Mouse (Mus musculus): ENCODE data around the gene Mpv17l2. TPM values are rescaled to one million over a fixed set of nuclear protein-coding genes. Genes with fewer than 3 reads are reported as not detected.

Gene Mpv17l2
- polyA plus RNA-seq (2012; ENCODE audit: insufficient read depth, insufficient read length, low replicate concordance, missing spikeins), result not detected in 2 replicates

GRCm38 (mm10) chr8:70760775-70761406 is at the start of gene Mpv17l2:
Gene Mpv17l2, minus strand, starts transcription at chr8:70760946.
- peak; percentile 79 for TF ChIP-seq POLR2A (IDR thresholded peaks at IDR 0.05; ENCODE audit: insufficient read depth, low read depth, low read length)
- TF ChIP-seq CTCF (IDR thresholded peaks at IDR 0.05; ENCODE audit: insufficient read depth, low read depth, low read length), result no peak
- Histone ChIP-seq H3K27ac (ENCODE audit: insufficient read depth, low read depth, low read length) (peak within 1 kb of the TSS; percentile 78), H3K4me3 (ENCODE audit: insufficient read depth, low read depth, low read length) (peak within 1 kb of the TSS; percentile 85), H3K4me1 (ENCODE audit: control insufficient read depth, insufficient read depth, low read length) (peaks cover 44% of the 10 kb centered on the region)
- under 1% methylated on average over 55 of the region's 55 CpGs for WGBS

- TF ChIP-seq CTCF (IDR thresholded peaks at IDR 0.05; ENCODE audit: insufficient read depth, low read depth, low read length) (no peak), POLR2A (IDR thresholded peaks at IDR 0.05; ENCODE audit: insufficient read depth, low read depth, low read length) (no peak)
Measured at GRCm38 (mm10) chr8:70808955-70809701, 48.4 kb upstream of the Mpv17l2 start.

GRCm38 (mm10) chr8:70808239-70808638 is 47.5 kb upstream of the Mpv17l2 start, which contains the start of gene Il12rb1:
Gene Il12rb1, plus strand, starts transcription at chr8:70808449.
- 76% methylated on average over 5 of the region's 5 CpGs for WGBS
- no peak within 1 kb of the TSS for H3K4me3 ChIP-seq (ENCODE audit: insufficient read depth, low read depth, low read length)
- TF ChIP-seq CTCF (IDR thresholded peaks at IDR 0.05; ENCODE audit: insufficient read depth, low read depth, low read length), result no peak
- TF ChIP-seq POLR2A (IDR thresholded peaks at IDR 0.05; ENCODE audit: insufficient read depth, low read depth, low read length), result no peak
- H3K27ac ChIP-seq (ENCODE audit: insufficient read depth, low read depth, low read length), result no peak within 1 kb of the TSS
- peaks cover 30% of the 10 kb centered on the region for H3K4me1 ChIP-seq (ENCODE audit: control insufficient read depth, insufficient read depth, low read length)

More at GRCm38 (mm10) chr8:70808955-70809701, 48.4 kb upstream of the Mpv17l2 start:
- WGBS, result 84% methylated on average over 8 of the region's 8 CpGs
- Histone ChIP-seq H3K4me1 (ENCODE audit: control insufficient read depth, insufficient read depth, low read length) (peaks cover 23% of the 10 kb centered on the region), H3K27ac (ENCODE audit: insufficient read depth, low read depth, low read length) (no peak overlapping the region), H3K4me3 (ENCODE audit: insufficient read depth, low read depth, low read length) (no peak overlapping the region)

GRCm38 (mm10) chr8:70807304-70807703 is 46.6 kb upstream of the Mpv17l2 start:
- peaks cover 23% of the 10 kb centered on the region for H3K4me1 ChIP-seq (ENCODE audit: control insufficient read depth, insufficient read depth, low read length)
- H3K27ac ChIP-seq (ENCODE audit: insufficient read depth, low read depth, low read length), result no peak overlapping the region
- 67% methylated on average over 1 of the region's 1 CpGs for WGBS
- TF ChIP-seq CTCF (IDR thresholded peaks at IDR 0.05; ENCODE audit: insufficient read depth, low read depth, low read length) (no peak), POLR2A (IDR thresholded peaks at IDR 0.05; ENCODE audit: insufficient read depth, low read depth, low read length) (no peak)
- H3K4me3 ChIP-seq (ENCODE audit: insufficient read depth, low read depth, low read length), result no peak overlapping the region

- Histone ChIP-seq H3K27ac (ENCODE audit: insufficient read depth, low read depth, low read length) (no peak overlapping the region; the same call in 1 of the 2 replicates), H3K4me1 (ENCODE audit: control insufficient read depth, insufficient read depth, low read length) (peaks cover 25% of the 10 kb centered on the region), H3K4me3 (ENCODE audit: insufficient read depth, low read depth, low read length) (no peak overlapping the region)
- no peak for TF ChIP-seq POLR2A (IDR thresholded peaks at IDR 0.05; ENCODE audit: insufficient read depth, low read depth, low read length)
- TF ChIP-seq CTCF (IDR thresholded peaks at IDR 0.05; ENCODE audit: insufficient read depth, low read depth, low read length), result no peak
- WGBS, result 88% methylated on average over 4 of the region's 4 CpGs
Measured at GRCm38 (mm10) chr8:70806541-70806940, 45.8 kb upstream of the Mpv17l2 start.

- peaks cover 36% of the 10 kb centered on the region for H3K4me1 ChIP-seq (ENCODE audit: control insufficient read depth, insufficient read depth, low read length)
- TF ChIP-seq CTCF (IDR thresholded peaks at IDR 0.05; ENCODE audit: insufficient read depth, low read depth, low read length) (no peak), POLR2A (IDR thresholded peaks at IDR 0.05; ENCODE audit: insufficient read depth, low read depth, low read length) (peak; percentile 50; the same call in 1 of the 2 replicates)
- WGBS, result 1% methylated on average over 45 of the region's 45 CpGs
- H3K27ac ChIP-seq (ENCODE audit: insufficient read depth, low read depth, low read length), result peak within 1 kb of the TSS; percentile 18; the same call in 1 of the 2 replicates
- peak within 1 kb of the TSS; percentile 60 for H3K4me3 ChIP-seq (ENCODE audit: insufficient read depth, low read depth, low read length)
Measured at GRCm38 (mm10) chr8:70804481-70805206, 43.9 kb upstream of the Mpv17l2 start, which contains the start of gene Mast3. Gene Mast3, minus strand, starts transcription at chr8:70805054.

GRCm38 (mm10) chr8:70803761-70804480 is 43.2 kb upstream of the Mpv17l2 start:
- TF ChIP-seq CTCF (IDR thresholded peaks at IDR 0.05; ENCODE audit: insufficient read depth, low read depth, low read length) (no peak), POLR2A (IDR thresholded peaks at IDR 0.05; ENCODE audit: insufficient read depth, low read depth, low read length) (no peak)
- H3K4me1 ChIP-seq (ENCODE audit: control insufficient read depth, insufficient read depth, low read length), result peaks cover 36% of the 10 kb centered on the region
- WGBS, result 3% methylated on average over 47 of the region's 47 CpGs
- H3K4me3 ChIP-seq (ENCODE audit: insufficient read depth, low read depth, low read length), result peak overlapping the region; percentile 60
- H3K27ac ChIP-seq (ENCODE audit: insufficient read depth, low read depth, low read length), result peak overlapping the region; percentile 18; the same call in 1 of the 2 replicates
